Mouse (Mus musculus) liver, adult 2 months (tissue): ENCODE results near the gene Chn2.

Experiments
- CTCF ChIP-seq: fragments of 200-500 bp; IDR thresholded peaks from 2 replicates; pipeline ENCODE4 v1.5.1; 2011; ENCODE audit warnings: low read depth, low read length, control low read depth
- POLR2A ChIP-seq: fragments of 200-500 bp; IDR thresholded peaks from 2 replicates; pipeline ENCODE4 v1.6.1; 2011; ENCODE audit warnings: low read length, control low read depth; ENCODE audit not compliant: insufficient read depth; ENCODE audit errors: extremely low read depth

- TF ChIP-seq POLR2A = no peak
- no peak for TF ChIP-seq CTCF
Observed at GRCm38 (mm10) chr6:54053316-54053715, 14.0 kb downstream of the Chn2 start.
